Mouse (Mus musculus): ENCODE measurements around the gene Setd2.
A peak's percentile ranks its signal among the peaks of the same experiment; 100 is the strongest.

Gene Setd2

DNA sequence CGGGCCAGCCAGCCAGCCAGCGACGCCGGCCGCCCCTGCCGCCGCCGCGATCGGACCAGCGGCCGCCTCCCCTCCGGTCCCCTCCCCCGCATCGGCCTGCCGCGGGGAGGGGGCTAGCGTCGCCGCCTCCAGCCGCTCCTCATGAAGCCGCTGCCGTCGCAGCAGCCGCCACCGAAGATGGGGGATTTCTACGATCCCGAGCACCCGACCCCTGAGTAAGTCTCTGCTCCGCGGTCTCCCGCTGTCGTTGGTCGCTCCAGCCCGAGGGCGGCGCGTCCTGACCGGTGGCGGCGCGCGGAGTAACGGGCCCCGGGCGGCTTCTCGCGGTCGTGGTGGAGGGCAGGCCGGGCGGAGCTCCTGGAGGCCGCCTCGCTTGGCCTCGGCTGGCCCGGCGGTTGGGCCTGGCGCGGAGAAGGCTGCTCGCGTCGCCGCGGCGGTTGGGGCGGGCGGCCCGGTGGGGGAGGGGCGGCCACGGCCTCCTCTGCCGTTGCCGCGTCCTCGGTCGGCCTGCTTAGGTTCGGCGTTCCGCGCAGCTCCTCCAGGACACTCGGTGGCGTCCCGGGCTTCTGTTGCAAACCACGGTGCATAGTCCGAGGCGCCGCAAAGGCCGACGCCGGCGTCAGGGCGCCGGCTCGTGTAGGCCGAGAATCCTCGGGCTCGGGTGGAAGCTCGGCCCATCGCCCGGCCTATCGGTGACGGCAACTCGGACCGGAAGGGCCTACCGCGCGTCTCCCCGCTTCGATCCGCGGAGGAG, at the start of gene Setd2:
Gene Setd2 (plus strand): TSS at position 60 of the 754 bp plus-strand sequence.
- peak; percentile 59 to 61 for DNase-seq (ENCODE audit: low spot score in 2 of 2)

DNA sequence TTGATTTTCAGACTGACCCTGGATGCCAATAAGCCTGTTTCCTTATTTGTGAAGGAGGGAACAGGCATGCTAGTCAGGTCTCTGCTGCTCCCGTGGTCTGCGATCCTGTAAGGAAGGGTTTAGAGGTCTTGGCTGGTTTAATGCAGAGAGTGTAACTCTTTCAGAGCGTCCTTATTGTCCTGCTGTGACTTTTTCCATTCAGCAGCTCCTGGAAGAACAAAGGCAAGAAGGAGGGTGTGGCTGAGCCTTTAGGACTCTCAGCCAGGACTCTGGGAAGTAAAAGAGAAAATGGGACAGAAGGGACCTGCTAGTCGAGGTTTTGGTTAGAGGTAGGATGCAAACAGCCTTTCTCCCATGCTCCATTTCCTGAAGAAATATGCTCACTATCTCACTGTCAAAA, 43.6 kb upstream of the Setd2 start:
- DNase-seq (ENCODE audit: low spot score in 2 of 2), result no peak

DNA sequence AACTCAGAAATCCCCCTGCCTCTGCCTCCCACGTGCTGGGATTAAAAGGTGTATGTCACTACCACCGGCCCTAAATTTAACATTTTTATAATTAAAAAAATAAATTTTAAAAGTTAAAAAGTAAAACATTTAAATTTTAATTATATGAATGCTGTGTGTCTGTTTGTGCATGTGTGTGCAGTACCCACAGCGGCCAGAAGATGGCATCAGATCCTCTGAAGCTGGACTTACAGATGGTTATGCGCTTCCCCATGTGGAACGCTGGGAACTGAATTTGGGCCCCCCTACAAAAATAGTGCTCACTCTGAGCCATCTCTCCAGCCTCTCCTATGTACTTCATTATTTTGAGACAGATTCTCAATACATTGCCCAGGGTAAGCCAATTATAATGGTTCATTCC, 41.5 kb upstream of the Setd2 start:
- peak in 1 of 2 experiments; percentile 25 for DNase-seq (ENCODE audit: low spot score in 2 of 2)

DNA sequence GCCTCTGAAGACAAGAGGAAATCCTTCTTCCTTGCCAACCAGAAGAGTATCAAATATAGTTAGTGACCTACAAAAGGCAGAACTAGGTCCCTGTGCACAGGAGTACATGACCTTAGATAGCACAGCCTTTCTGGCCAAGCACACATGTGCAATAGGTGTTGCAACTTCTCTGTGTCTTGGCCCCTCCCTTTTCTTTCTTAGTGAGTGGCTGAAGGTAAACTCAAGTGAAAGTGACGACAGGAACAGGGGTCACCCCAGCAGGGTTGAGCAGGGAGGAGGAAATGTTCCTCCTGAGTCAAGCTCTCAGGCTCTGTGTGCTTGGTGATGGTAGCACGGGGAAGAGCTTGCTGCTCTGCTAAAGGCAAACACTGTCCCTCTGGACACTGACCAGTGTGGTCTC, 6.7 kb upstream of the Setd2 start:
- DNase-seq (ENCODE audit: low spot score in 2 of 2), result peak in 1 of 2 experiments; percentile 25

DNA sequence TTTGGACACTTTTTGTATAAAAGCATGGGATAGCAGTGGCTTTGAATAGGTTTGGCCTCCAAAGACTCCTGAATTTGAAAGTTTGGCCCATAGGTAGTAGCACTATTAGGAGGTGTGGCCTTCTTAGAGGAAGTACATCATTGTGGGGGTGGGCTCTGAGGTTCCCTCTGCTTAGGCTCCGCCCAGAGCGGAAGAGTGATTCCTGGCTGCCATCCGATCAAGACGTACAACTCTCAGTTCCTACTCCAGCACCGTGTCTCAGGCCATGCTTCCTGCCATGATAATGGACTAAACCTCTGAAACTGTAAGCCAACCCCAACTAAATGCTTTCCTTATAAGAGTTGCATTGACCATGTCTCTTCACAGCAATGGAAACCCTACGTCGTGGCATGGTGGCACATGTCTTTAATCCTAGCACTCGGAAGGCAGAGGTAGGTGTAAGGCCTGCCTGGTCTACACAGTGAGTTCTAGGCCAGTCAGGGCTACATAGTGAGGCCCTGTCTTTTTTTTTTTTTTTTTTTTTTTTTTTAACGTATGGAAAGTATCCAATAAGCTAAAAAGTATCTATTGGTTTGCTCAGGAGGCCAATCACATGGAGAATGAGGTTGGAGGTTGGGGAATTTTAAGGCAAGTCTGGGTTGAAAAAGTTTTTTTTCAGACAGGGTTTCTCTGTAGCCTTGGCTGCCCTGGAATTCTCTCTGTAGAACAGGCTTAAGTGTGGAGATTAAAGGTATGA, 3.2 kb upstream of the Setd2 start:
- peak in 1 of 2 experiments; percentile 11 for DNase-seq (ENCODE audit: low spot score in 2 of 2)

DNA sequence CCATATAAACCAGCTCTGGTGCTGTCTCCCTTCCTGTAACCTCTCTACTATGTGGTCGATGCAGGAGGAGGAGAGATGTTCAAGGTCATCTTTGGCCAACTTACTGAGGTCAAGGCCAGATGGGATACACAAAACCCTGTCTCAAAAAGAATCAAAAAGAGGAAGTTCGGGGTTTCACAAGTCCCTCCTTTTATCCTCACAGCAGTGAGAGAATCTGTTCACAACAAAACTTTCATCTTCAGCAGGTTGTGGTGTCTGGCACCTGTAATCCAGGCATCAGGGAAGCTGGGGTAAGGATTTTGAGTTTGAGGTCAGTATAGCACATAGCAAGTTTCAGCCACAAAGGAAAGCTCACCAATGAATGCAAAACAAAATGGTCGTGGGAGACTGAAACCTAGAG, 1.7 kb upstream of the Setd2 start:
- peak; percentile 28 to 45 for DNase-seq (ENCODE audit: low spot score in 2 of 2)

DNA sequence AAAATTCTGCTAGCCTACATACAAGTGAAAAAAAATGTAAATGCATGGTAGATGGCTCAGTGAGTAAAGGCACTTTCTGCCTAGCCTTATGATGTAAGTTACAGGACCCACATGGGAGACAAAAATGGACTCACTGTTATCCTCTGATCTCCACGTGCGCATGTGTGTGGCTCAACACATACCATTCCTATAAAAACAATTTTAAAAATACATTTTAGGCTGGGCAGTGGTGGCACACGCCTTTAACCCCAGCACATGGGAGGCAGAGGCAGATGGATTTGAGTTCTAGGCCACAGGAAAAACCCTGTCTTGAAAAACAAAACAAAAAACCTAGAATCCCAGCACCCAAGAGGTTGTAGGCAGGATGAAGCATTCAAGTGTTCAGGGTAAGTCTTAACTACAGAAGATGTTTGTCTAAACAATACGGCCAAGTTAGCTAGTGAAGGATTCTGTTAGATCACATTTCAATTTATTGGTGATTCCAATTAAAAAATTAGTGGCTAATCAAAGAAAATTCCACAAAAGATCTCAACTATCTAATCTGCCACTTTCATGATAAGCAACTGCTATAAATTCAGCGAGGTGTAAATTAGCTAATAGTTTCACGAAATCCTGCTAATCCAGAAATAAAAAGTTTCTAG, 1.1 kb upstream of the Setd2 start:
- no peak for DNase-seq (ENCODE audit: low spot score in 2 of 2)

DNA sequence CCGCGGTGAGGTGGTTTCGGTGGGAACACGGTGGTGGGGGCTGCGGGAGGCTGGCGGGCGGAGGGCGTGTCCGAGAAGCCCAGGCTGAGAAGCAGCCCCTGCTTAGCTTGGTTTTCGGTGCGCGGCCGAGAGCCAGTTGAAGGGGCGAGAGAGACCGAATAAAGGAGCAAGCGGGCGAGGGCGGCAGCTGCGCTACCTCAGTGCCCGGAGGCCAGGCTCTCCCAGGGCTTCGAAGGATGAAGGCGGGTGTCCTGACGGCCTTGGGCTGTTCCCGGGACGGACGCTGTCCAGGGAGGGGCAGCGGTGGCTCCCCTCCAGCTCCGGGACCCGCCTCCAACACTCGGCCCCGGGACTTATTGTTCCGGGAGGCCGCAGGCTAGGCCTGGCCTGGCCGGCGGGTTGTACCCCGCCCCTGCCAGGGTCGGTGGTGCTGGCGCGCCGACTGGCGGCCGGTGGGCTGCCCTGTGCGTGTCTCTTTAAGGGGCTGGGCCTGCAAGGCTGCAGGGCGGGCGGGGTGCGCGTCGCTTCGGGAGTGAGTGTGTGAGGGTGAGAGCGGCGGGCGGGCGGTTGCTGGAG, 395 bp upstream of the Setd2 start:
- DNase-seq (ENCODE audit: low spot score in 2 of 2), result peak; percentile 98

DNA sequence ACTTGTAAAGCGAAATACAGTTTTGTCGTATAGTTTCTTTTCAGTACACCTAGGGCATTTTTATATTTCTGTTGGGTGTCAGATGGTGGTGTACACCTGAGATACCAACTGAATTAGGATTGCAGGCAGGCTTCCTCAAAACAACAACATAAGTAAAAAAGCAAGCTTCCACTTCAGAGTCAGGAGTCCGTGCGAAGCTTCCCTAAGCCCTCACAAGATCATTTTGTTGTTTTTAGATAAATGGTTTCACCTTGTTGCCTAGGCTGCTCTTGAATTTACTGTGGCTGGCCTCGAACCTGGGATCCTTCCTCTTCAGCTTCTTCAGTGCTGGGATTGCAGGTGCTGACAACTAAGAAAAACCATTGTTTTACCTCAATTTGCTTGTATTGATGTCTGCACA, 1.2 kb downstream of the Setd2 start:
- no peak for DNase-seq (ENCODE audit: low spot score in 2 of 2)

DNA sequence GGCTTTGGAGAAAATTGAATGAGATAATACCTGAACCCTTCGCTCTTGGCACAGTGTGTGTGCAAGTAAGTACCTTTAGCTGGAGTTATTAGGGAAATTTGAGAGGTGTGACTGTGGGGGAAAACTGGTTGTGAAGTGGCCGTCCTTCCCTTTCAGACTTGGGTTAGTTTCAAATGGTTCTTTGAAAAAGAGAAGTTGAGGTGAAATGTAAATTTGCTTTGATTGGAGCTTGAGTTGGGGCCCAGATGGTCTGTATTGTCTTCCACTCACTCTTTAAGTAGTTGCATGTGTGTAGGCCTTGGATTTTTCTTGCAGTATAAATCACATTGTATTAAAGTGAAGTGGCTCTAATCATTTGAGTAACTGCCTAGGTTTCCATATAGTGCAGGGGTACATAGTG, 2.7 kb downstream of the Setd2 start:
- peak; percentile 38 to 52 for DNase-seq (ENCODE audit: low spot score in 2 of 2)

DNA sequence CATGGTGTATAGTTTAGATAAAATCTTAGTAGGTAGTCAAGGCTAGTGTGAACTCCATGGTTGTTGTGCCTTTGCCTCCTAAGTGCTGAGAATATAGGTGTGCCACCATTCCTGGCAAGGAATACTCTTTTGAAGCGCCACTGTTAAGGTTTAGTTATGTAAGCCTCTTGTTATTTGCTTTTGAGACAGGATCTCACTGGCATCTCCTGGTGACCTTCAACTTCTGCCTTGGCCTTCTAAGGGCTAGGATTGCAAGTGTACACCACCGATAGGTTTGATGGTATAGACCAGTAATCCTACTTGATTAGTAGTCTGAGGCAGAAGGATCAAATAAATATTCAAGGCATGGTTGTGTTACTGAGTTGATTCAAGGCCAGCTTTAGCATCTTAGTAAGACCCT, 4.2 kb downstream of the Setd2 start:
- DNase-seq (ENCODE audit: low spot score in 2 of 2), result no peak

DNA sequence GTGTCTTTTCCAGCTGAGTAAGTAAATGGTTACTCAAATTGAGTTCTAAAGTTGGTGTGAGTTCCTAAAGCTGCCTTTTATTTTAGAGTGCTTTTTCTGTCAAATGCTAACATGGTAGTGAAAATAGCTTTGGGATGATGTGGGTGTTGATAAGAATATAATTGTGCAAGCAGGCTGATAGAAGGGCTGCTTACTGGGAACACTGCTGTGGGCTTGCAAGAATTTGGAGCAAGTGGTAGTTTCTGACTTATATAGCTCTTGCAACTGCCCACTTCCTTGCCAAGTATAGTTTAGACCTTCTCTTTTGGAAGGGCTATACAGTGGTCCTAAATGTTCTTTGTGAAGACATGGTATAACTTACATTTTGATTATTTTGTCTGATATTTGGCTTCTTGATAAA, 6.1 kb downstream of the Setd2 start:
- no peak for DNase-seq (ENCODE audit: low spot score in 2 of 2)

DNA sequence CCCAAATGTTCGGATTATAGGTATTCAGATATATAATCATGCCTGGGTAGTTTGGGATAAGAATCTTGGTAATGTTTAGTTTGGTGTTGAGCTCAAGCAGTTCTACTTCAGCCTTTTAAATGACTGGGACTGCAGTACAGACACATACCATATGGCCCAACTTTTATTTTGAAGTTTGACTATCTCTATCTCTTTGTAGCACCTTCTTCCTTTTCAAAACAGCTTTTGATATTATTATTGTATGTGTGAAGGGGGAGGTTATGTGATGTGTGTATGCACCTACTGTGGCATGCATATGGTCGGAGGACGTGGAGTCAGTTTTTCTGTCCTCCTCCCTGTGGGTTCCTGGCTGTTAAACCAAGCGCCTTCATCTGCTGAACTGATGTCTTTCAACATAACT, 9.6 kb downstream of the Setd2 start:
- DNase-seq (ENCODE audit: low spot score in 2 of 2), result no peak

DNA sequence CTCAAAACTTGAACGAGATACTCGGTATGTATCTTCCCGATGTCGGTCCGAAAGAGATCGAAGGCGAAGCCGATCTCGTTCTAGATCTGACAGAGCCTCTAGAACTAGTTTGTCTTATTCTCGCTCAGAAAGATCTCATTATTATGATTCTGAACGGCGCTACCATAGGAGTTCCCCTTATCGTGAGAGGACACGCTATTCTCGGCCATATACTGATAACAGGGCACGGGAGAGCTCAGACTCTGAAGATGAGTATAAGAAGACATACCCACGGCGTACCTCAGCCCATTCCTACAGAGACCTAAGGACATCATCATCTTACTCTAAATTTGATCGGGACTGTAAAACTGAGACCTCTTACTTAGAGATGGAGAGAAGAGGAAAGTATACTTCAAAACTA, 15.9 kb downstream of the Setd2 start:
- no peak for DNase-seq (ENCODE audit: low spot score in 2 of 2)

DNA sequence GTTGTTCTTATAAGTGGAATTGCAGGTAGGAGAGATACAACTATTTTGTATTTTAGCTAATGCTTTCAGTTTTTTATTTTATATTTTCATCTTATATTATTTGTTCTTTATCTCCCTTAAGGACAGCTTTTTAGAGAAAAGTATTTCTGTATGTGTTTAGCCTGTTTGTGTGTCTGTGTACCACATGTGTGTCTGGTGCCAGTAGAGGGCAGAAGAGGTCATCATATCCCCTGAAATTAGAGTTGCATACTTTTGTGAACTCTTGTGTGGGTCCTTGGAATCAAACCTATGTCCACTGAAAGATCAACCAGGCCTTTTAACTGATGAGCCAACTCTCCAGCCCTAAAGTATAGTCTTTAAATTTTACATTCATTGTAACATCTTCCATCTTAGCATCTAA, 35.9 kb downstream of the Setd2 start:
- DNase-seq (ENCODE audit: low spot score in 2 of 2), result no peak

DNA sequence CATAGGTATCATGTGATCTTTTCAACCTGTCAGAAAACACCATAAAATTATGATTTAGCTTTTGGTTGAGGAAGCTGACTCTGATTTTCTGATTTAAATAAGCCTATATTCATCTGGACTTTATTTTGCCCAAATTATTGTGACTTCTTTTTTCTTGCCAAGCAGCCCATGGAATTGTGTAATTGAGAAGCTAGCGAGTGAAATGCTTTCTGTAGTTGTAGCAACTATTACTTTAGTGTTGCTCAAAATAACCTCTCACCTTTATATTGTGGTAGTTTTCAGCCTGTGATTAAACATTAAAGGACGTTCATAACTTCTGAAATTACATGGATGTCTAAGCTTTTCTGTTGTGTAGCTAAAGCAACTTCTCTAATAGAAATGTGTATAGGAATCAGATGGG, 49.8 kb downstream of the Setd2 start:
- no peak for DNase-seq (ENCODE audit: low spot score in 2 of 2)

DNA sequence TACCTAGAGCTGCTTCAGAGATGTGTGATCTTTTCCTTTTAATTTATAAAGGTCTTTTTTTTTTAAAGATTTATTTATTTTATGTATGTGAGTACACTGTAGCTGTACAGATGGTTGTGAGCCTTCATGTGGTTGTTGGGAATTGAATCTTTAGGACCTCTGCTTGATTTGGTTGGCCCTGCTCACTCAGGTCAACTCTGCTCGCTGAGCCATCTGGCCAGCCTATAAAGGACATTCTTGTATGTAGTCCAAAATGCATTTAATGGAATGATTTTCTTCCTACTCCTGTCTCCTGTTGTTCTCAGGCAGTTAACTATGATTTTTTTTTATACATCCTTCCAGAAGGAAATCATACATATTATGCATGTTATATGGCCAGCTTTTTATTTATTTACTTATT, 51.1 kb downstream of the Setd2 start:
- DNase-seq (ENCODE audit: low spot score in 2 of 2), result no peak

DNA sequence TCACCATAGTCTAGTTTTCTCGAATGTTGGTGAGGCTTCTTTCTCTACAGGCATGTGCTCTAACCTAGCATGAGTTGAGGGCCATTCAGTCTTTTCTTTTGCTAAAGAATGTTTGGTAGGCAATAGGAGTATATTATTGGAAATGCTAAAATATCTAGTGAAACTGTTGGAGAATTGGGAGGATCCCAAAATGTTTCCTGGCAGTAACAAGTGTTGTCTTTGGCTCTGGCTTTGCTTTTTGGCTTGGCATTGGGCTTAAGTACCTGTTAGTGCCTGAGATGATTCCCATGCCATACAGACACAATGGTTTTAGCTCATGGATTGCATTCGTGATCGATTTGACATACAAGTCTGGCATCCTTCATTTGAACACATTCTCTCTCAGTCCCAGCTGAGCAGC, 79.1 kb downstream of the Setd2 start:
- no peak for DNase-seq (ENCODE audit: low spot score in 2 of 2)

DNA sequence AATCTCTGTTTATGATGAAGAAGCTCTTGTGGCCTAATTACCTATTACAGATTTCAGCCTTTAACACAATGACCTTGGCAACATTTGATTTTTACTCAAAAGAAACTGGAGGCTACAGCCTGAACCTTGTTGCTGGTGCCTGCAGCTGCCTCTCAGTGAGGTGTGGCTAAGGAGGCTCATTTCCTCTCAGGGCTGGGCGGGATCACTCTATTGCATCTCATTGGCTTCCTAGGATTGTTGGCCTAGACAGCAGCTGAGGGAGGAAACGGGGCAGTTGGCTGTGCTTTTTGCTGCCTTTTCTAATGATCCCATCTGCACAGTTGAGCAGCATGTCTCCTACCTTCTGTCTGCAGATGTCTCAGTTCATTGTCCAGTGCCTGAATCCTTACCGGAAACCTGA, 84.7 kb downstream of the Setd2 start:
- DNase-seq (ENCODE audit: low spot score in 2 of 2), result no peak

DNA sequence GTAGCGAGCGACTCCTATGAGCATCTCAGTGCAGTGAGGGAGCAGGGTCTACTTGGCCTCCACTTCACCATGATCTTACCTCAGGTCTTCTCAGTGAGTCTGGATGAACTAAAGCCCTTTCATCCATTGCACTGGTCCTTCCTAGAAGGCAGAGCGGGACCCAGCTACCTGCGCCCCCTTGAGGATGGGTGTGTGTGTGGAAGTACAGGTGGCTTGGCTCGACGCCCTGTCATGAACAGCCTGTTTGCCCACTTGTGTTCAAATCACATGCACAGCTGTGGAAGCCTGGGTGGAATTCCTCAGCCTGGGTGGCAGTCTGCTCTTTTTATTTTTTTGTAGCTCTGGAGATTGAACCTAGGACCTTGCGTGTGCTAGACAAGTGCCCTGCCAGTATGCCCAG, 87.8 kb downstream of the Setd2 start:
- no peak for DNase-seq (ENCODE audit: low spot score in 2 of 2)

DNA sequence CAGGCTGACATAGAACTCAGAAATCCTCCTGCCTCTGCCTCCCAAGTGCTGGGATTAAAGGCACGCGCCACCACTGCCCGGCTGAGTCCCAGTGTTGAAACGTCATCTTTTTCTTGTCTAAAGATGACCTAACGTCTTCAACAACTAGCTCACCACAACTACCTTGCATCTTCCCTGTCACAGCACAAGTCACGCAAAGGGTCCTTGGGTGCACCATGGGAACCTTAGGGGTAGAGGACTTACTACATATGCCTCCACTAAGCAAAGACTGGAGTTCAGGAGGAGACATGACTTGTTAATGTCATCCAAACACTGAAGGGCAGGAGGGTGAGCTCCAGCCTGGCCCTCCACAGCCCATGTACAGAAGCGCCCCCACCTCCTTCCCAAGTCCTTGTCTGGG, 88.3 kb downstream of the Setd2 start:
- no peak for DNase-seq (ENCODE audit: low spot score in 2 of 2)

DNA sequence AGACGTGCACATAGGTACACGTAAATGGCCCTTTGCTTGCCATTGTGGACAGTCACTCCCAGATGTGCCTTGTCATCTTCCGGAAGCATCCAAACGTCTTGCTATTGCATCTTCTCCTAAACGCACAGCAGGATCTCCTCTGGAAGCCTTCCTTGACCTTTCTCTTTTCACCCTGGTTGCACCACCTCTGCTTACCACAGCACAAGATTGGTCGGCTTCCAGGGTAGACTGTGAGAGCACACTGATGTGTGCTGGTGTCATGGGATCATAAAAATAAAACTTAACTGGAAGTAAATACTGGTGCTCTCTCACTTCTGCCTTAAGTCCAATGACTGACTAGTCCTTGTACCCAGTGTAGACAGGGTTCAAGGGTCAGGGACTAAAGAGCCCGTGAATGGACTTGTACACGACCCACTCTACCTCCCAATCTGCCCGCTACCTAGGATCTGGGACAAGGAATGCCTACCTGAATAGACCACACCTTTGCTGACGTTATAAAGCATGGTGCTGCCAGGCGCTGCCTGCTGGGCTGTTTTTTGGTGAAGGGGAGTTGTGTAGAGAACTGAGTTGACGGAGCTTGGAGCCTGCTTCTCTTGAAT, 90.3 kb downstream of the Setd2 start:
- no peak for DNase-seq (ENCODE audit: low spot score in 2 of 2)
